Mouse (Mus musculus): ENCODE measurements at regions not wholly inside any gene's neighbourhood (a gene's known extent, or its start where the extent isn't known, plus 50 kb on each side); places are given as distances from the start of the nearest gene placed in this dataset.

DNA sequence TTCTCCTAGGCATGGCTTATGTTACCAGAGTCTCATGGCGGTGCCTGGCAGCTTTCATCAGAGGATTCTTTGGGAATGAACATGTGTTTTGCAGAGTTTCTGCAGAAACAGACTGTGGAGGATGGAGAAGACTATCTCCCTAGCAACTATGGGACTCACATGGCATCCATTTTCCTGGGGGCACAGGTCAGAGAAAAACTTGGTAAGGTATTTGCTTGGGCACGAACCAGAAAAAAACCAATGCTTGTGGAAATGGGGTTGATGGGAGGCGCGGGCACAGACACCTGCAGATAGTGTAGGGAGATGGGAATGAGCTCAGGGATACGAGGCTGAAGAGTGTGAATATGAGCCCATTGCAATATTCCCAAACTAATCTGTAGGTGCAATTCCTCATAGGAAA, 71.7 kb upstream of the Adcy1 start:
- TF ChIP-seq POLR2A (IDR thresholded peaks at IDR 0.05; ENCODE audit: extremely low read depth, insufficient read depth, low read length) (no peak), CTCF (IDR thresholded peaks at IDR 0.05; ENCODE audit: low read depth, low read length) (no peak)
